Mouse (Mus musculus) left cerebral cortex, adult 18-20 months (tissue): ENCODE data around the gene Galnt3. TPM values are rescaled to one million over a fixed set of nuclear protein-coding genes. Genes with fewer than 3 reads are reported as not detected.

Experiments
- total RNA-seq, 2 experiments: library from RNA; stranded (reverse); gene quantifications; 2 replicates each; pipeline ENCODE4 v1.2.3; 2021

Gene Galnt3
- total RNA-seq, 2 experiments from 2014 or later = 1.4 to 2.2 TPM

Other genes with a start within 250 kb of the Galnt3 start
- 1 to 10 TPM; 8.8 to 9.7 TPM for gene Ttc21b, start 131.6 kb upstream of the Galnt3 start, total RNA-seq